Mouse (Mus musculus): ENCODE data around the gene Gm20777.
"Not testable (repeated sequence)": the region's sequence is repeated elsewhere in the genome, so short reads cannot be mapped to it uniquely, and the experiment has no call there.

Gene Gm20777

GRCm38 (mm10) chrY:10752350-10752749 lies at the start of gene Gm20777:
Gene Gm20777 (minus strand): TSS chrY:10752450.
- DNase-seq = not testable (repeated sequence)

- not testable (repeated sequence) for DNase-seq
Measured at GRCm38 (mm10) chrY:10709551-10709950, 42.7 kb downstream of the Gm20777 start.

GRCm38 (mm10) chrY:10708761-10709160 lies 43.5 kb downstream of the Gm20777 start:
- not testable (repeated sequence) for DNase-seq

- not testable (repeated sequence) for DNase-seq
Measured at GRCm38 (mm10) chrY:10708226-10708625, 44.0 kb downstream of the Gm20777 start.

- not testable (repeated sequence) for DNase-seq
Measured at GRCm38 (mm10) chrY:10706686-10707085, 45.6 kb downstream of the Gm20777 start.

Data from liver (tissue).